Mouse (Mus musculus): Measurements from ENCODE around the gene Dnm2. TPM values are rescaled to one million over a fixed set of nuclear protein-coding genes. Genes with fewer than 3 reads are reported as not detected.

Dnm2 gene
- total RNA-seq, 2 experiments from 2014 or later = 111 to 116 TPM

- no peak for DNase-seq (ENCODE audit: low spot score in 2 of 2)
Measured at GRCm38 (mm10) chr9:21426525-21426924, 1.8 kb downstream of the Dnm2 start.

GRCm38 (mm10) chr9:21427773-21428172 lies 3.1 kb downstream of the Dnm2 start:
- DNase-seq (ENCODE audit: low spot score in 2 of 2) = no peak

- no peak for DNase-seq (ENCODE audit: low spot score in 2 of 2)
Measured at GRCm38 (mm10) chr9:21428178-21428577, 3.5 kb downstream of the Dnm2 start.

- no peak for DNase-seq (ENCODE audit: low spot score in 2 of 2)
Measured at GRCm38 (mm10) chr9:21430724-21431123, 6.0 kb downstream of the Dnm2 start.

GRCm38 (mm10) chr9:21432066-21432465 lies 7.4 kb downstream of the Dnm2 start:
- DNase-seq (ENCODE audit: low spot score in 2 of 2) = no peak

- DNase-seq (ENCODE audit: low spot score in 2 of 2) = no peak
Measured at GRCm38 (mm10) chr9:21433766-21434165, 9.1 kb downstream of the Dnm2 start.

GRCm38 (mm10) chr9:21434410-21434809 lies 9.7 kb downstream of the Dnm2 start:
- DNase-seq (ENCODE audit: low spot score in 2 of 2) = no peak

- no peak for DNase-seq (ENCODE audit: low spot score in 2 of 2)
Measured at GRCm38 (mm10) chr9:21435777-21436635, 11.3 kb downstream of the Dnm2 start.

GRCm38 (mm10) chr9:21437577-21437976 lies 12.9 kb downstream of the Dnm2 start:
- DNase-seq (ENCODE audit: low spot score in 2 of 2) = no peak

GRCm38 (mm10) chr9:21438219-21438618 lies 13.5 kb downstream of the Dnm2 start:
- DNase-seq (ENCODE audit: low spot score in 2 of 2) = no peak

GRCm38 (mm10) chr9:21439456-21439855 lies 14.7 kb downstream of the Dnm2 start:
- no peak for DNase-seq (ENCODE audit: low spot score in 2 of 2)

- no peak for DNase-seq (ENCODE audit: low spot score in 2 of 2)
Measured at GRCm38 (mm10) chr9:21439914-21440313, 15.2 kb downstream of the Dnm2 start.

GRCm38 (mm10) chr9:21440387-21440786 lies 15.7 kb downstream of the Dnm2 start:
- no peak for DNase-seq (ENCODE audit: low spot score in 2 of 2)

- DNase-seq (ENCODE audit: low spot score in 2 of 2) = no peak
Measured at GRCm38 (mm10) chr9:21443853-21444252, 19.1 kb downstream of the Dnm2 start.

- no peak for DNase-seq (ENCODE audit: low spot score in 2 of 2)
Measured at GRCm38 (mm10) chr9:21444574-21444973, 19.9 kb downstream of the Dnm2 start.

- DNase-seq (ENCODE audit: low spot score in 2 of 2) = no peak
Measured at GRCm38 (mm10) chr9:21445081-21445744, 20.5 kb downstream of the Dnm2 start.

- DNase-seq (ENCODE audit: low spot score in 2 of 2) = no peak
Measured at GRCm38 (mm10) chr9:21447778-21448177, 23.1 kb downstream of the Dnm2 start.

- no peak for DNase-seq (ENCODE audit: low spot score in 2 of 2)
Measured at GRCm38 (mm10) chr9:21449710-21450109, 25.0 kb downstream of the Dnm2 start.

GRCm38 (mm10) chr9:21450270-21450669 lies 25.6 kb downstream of the Dnm2 start:
- DNase-seq (ENCODE audit: low spot score in 2 of 2) = no peak

GRCm38 (mm10) chr9:21451391-21451790 lies 26.7 kb downstream of the Dnm2 start:
- no peak for DNase-seq (ENCODE audit: low spot score in 2 of 2)

- no peak for DNase-seq (ENCODE audit: low spot score in 2 of 2)
Measured at GRCm38 (mm10) chr9:21451870-21452269, 27.2 kb downstream of the Dnm2 start.

- DNase-seq (ENCODE audit: low spot score in 2 of 2) = no peak
Measured at GRCm38 (mm10) chr9:21453003-21453402, 28.3 kb downstream of the Dnm2 start.

- no peak for DNase-seq (ENCODE audit: low spot score in 2 of 2)
Measured at GRCm38 (mm10) chr9:21453459-21453858, 28.8 kb downstream of the Dnm2 start.
